Mouse (Mus musculus) intestine, postnatal 0 days (tissue): Measurements from ENCODE around the gene Tuba1a. TPM values are rescaled to one million over a fixed set of nuclear protein-coding genes. Genes with fewer than 3 reads are reported as not detected.

Experiments
- ATAC-seq: fragments of 200-750 bp; cut with Nextera tagmentation; 2 replicates; pipeline ENCODE4 v1.8.0; 2017; ENCODE audit warnings: mild to moderate bottlenecking, moderate TSS enrichment, moderate library complexity
- H3K27ac ChIP-seq: fragments of 300-500 bp; sonication (generic); 2 replicates; pipeline ENCODE4 v1.5.1; 2014; ENCODE audit warnings: mild to moderate bottlenecking, low read depth, low read length, moderate library complexity
- H3K27me3 ChIP-seq: fragments of 300-500 bp; sonication (generic); replicated peaks from 2 replicates; pipeline ENCODE4 v1.6.1; 2014; ENCODE audit warnings: low read length, mixed read lengths; ENCODE audit not compliant: control insufficient read depth, insufficient read depth
- H3K36me3 ChIP-seq: fragments of 300-500 bp; sonication (generic); 2 replicates; pipeline ENCODE4 v1.6.1; 2014; ENCODE audit warnings: mild to moderate bottlenecking, moderate library complexity; ENCODE audit not compliant: control insufficient read depth, insufficient read depth
- H3K4me1 ChIP-seq: fragments of 300-500 bp; sonication (generic); replicated peaks from 2 replicates; pipeline ENCODE4 v1.6.1; 2014; ENCODE audit warnings: antibody characterized with exemption, low read length, mixed read lengths; ENCODE audit not compliant: control insufficient read depth, insufficient read depth
- H3K4me2 ChIP-seq: fragments of 300-500 bp; sonication (generic); replicated peaks from 2 replicates; pipeline ENCODE4 v1.6.1; 2014; ENCODE audit warnings: low read depth, mild to moderate bottlenecking, moderate library complexity
- H3K4me3 ChIP-seq: fragments of 300-500 bp; sonication (generic); 2 replicates; pipeline ENCODE4 v1.5.1; 2014; ENCODE audit warnings: low read depth, low read length
- H3K9ac ChIP-seq: fragments of 300-500 bp; sonication (generic); 2 replicates; pipeline ENCODE4 v1.6.1; 2014; ENCODE audit warnings: mild to moderate bottlenecking, low read depth, low read length
- H3K9me3 ChIP-seq: fragments of 300-500 bp; sonication (generic); 2 replicates; pipeline ENCODE4 v1.6.1; 2016; ENCODE audit warnings: mixed run types; ENCODE audit not compliant: control insufficient read depth
- CTCF ChIP-seq: sonication (generic); IDR thresholded peaks from 2 replicates; pipeline ENCODE4 v1.5.1; 2016; ENCODE audit warnings: low read depth, mild to moderate bottlenecking, control low read depth, antibody characterized with exemption, moderate library complexity
- WGBS: fragments of 180-500 bp; shearing (Covaris S2); extraction: QIAGEN DNeasy Blood & Tissue Kit; methylation state at CpG from one replicate; pipeline ENCODE4 v1.1.7; 2014; 5-methylcytosine and 5-hydroxymethylcytosine counted together
- polyA plus RNA-seq: library from polyadenylated mRNA; unstranded; fragments of >200 nt; fragmentation: Nextera tagmentation; extraction: Ambion mirVana; gene quantifications from 2 replicates; pipeline ENCODE4 v1.2.1, GENCODE M21; 2015

Gene Tuba1a
- polyA plus RNA-seq, 1 experiment from 2014 or later = 503 TPM

- no peak for TF ChIP-seq CTCF
- WGBS = 63% methylated on average over 3 of the region's 3 CpGs
- ATAC-seq = no peak
Observed at GRCm38 (mm10) chr15:98949607-98949892, 4.0 kb downstream of the Tuba1a start.

DNA sequence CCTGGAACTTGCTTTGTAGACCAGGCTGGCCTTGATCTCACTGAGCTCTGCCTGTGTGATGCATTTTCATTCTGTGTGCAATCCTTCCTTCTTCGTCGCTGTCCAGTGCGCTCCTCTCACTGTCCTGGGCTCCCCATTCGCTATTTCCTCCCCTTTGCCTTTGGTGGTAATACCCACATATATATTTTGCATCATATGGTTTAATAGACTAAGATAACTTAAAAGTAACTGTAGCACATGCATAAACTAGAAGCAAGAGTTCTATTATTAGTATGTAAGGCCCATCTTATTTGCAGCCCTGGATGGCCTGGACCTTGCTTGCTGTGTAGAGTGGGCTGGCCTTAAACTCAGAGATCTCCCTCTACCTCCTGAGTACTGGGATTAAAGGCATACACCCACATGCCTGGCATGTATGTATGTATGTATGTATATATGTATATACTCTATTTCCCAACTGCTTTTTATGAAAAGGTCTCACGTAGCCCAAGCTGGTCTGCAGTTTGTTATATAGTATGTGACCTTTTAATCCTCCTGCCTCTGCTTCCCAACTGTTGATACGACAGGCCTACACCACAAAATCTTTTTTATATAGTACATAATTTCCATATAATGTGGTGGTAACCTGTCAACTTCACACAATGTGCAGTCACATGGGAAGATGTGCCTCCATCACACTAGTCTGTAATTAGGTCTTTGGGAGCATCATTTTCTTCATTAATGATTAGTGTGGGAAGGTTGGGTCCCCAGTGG is 4.5 kb downstream of the Tuba1a start:
- no peaks in the 10 kb centered on the region for H3K9me3 ChIP-seq
- no peak overlapping the region for H3K4me2 ChIP-seq
- no peak for ATAC-seq
- whole genome bisulfite sequencing = 84% methylated on average over 6 of the region's 6 CpGs
- no peaks in the 10 kb centered on the region for H3K36me3 ChIP-seq
- H3K27ac ChIP-seq = no peak overlapping the region
- H3K9ac ChIP-seq = no peak overlapping the region
- H3K27me3 ChIP-seq = no peaks in the 10 kb centered on the region
- no peaks in the 10 kb centered on the region for H3K4me1 ChIP-seq
- H3K4me3 ChIP-seq = no peak overlapping the region
- no peak for TF ChIP-seq CTCF

More at GRCm38 (mm10) chr15:98949607-98949892, 4.0 kb downstream of the Tuba1a start:
- Histone ChIP-seq H3K9ac (no peak overlapping the region), H3K4me3 (no peak overlapping the region), H3K36me3 (no peaks in the 10 kb centered on the region), H3K9me3 (no peaks in the 10 kb centered on the region), H3K4me2 (no peak overlapping the region), H3K27me3 (no peaks in the 10 kb centered on the region), H3K4me1 (no peaks in the 10 kb centered on the region), H3K27ac (no peak overlapping the region)

GRCm38 (mm10) chr15:98948382-98948781 is 5.1 kb downstream of the Tuba1a start:
- no peak overlapping the region for H3K27ac ChIP-seq
- no peak for TF ChIP-seq CTCF

GRCm38 (mm10) chr15:98947884-98948283 is 5.6 kb downstream of the Tuba1a start:
- Histone ChIP-seq H3K9me3 (no peaks in the 10 kb centered on the region), H3K4me3 (no peak overlapping the region), H3K9ac (no peak overlapping the region), H3K4me2 (no peak overlapping the region), H3K4me1 (no peaks in the 10 kb centered on the region), H3K27ac (no peak overlapping the region), H3K27me3 (no peaks in the 10 kb centered on the region), H3K36me3 (no peaks in the 10 kb centered on the region)
- no peak for ATAC-seq
- no peak for TF ChIP-seq CTCF
- 50% methylated on average over 3 of the region's 3 CpGs for WGBS

More at GRCm38 (mm10) chr15:98948382-98948781, 5.1 kb downstream of the Tuba1a start:
- Histone ChIP-seq H3K4me2 (no peak overlapping the region), H3K9ac (no peak overlapping the region), H3K36me3 (no peaks in the 10 kb centered on the region), H3K27me3 (no peaks in the 10 kb centered on the region), H3K4me1 (no peaks in the 10 kb centered on the region), H3K9me3 (no peaks in the 10 kb centered on the region), H3K4me3 (no peak overlapping the region)
- ATAC-seq = no peak

GRCm38 (mm10) chr15:98943133-98943532 is 10.4 kb downstream of the Tuba1a start:
- ATAC-seq = no peak
- no peak overlapping the region for H3K4me3 ChIP-seq
- no peak overlapping the region for H3K4me2 ChIP-seq
- H3K27me3 ChIP-seq = no peaks in the 10 kb centered on the region
- H3K9ac ChIP-seq = no peak overlapping the region
- H3K36me3 ChIP-seq = no peaks in the 10 kb centered on the region
- no peak overlapping the region for H3K27ac ChIP-seq
- no peaks in the 10 kb centered on the region for H3K9me3 ChIP-seq
- 58% methylated on average over 4 of the region's 4 CpGs for WGBS
- TF ChIP-seq CTCF = no peak
- H3K4me1 ChIP-seq = no peaks in the 10 kb centered on the region

- Histone ChIP-seq H3K4me2 (no peak overlapping the region), H3K36me3 (no peaks in the 10 kb centered on the region), H3K27ac (no peak overlapping the region), H3K27me3 (no peaks in the 10 kb centered on the region), H3K9ac (no peak overlapping the region), H3K4me3 (no peak overlapping the region), H3K9me3 (no peaks in the 10 kb centered on the region), H3K4me1 (no peaks in the 10 kb centered on the region)
- ATAC-seq = no peak
- WGBS = 77% methylated on average over 4 of the region's 4 CpGs
- TF ChIP-seq CTCF = no peak
Observed at GRCm38 (mm10) chr15:98942081-98942480, 11.4 kb downstream of the Tuba1a start.
